Mouse (Mus musculus) liver, embryonic 11.5 days (tissue): ENCODE results near the gene Cabin1. TPM values are rescaled to one million over a fixed set of nuclear protein-coding genes. Genes with fewer than 3 reads are reported as not detected.
A peak's percentile ranks its signal among the peaks of the same experiment; 100 is the strongest.

Experiments used
- ATAC-seq: fragments of 200-750 bp; cut with Nextera tagmentation; replicated peaks from 2 replicates; pipeline ENCODE4 v1.8.0; 2017; ENCODE audit warnings: moderate number of reproducible peaks, mild to moderate bottlenecking, moderate TSS enrichment, moderate library complexity; ENCODE audit not compliant: low FRiP score
- DNase-seq: peaks from one replicate; pipeline ENCODE4 v3.0.0-alpha.2; 2017; ENCODE audit warnings: low spot score
- H3K27ac ChIP-seq: fragments of 300-500 bp; sonication (generic); 2 replicates; pipeline ENCODE4 v1.5.1; 2014; ENCODE audit warnings: mild to moderate bottlenecking, low read depth, low read length, control low read depth
- H3K27me3 ChIP-seq: fragments of 300-500 bp; sonication (generic); replicated peaks from 2 replicates; pipeline ENCODE4 v1.6.1; 2014; ENCODE audit warnings: low read length, mixed read lengths; ENCODE audit not compliant: control insufficient read depth, insufficient read depth
- H3K36me3 ChIP-seq: fragments of 300-500 bp; sonication (generic); 2 replicates; pipeline ENCODE4 v1.6.1; 2014; ENCODE audit warnings: mild to moderate bottlenecking, low read length, moderate library complexity, mixed read lengths; ENCODE audit not compliant: control insufficient read depth, insufficient read depth
- H3K4me1 ChIP-seq: fragments of 300-500 bp; sonication (generic); replicated peaks from 2 replicates; pipeline ENCODE4 v1.6.1; 2014; ENCODE audit warnings: low read length, mixed read lengths; ENCODE audit not compliant: control insufficient read depth, insufficient read depth
- H3K4me2 ChIP-seq: fragments of 300-500 bp; sonication (generic); 2 replicates; pipeline ENCODE4 v1.6.1; 2014; ENCODE audit warnings: mild to moderate bottlenecking, control low read depth, moderate library complexity
- H3K4me3 ChIP-seq: fragments of 300-500 bp; sonication (generic); 2 replicates; pipeline ENCODE4 v1.5.1; 2014; ENCODE audit warnings: low read depth, low read length, control low read depth
- H3K9ac ChIP-seq: fragments of 300-500 bp; sonication (generic); 2 replicates; pipeline ENCODE4 v1.6.1; 2014; ENCODE audit warnings: low read depth, low read length, control low read depth
- H3K9me3 ChIP-seq: fragments of 300-500 bp; sonication (generic); 2 replicates; pipeline ENCODE4 v1.6.1; 2016; ENCODE audit warnings: low read length, inconsistent platforms, mixed read lengths; ENCODE audit not compliant: control insufficient read depth
- WGBS: fragments of 180-500 bp; shearing (Covaris S2); extraction: QIAGEN DNeasy Blood & Tissue Kit; methylation state at CpG from one replicate; pipeline ENCODE4 v1.1.7; 2014; 5-methylcytosine and 5-hydroxymethylcytosine counted together
- polyA plus RNA-seq: library from polyadenylated mRNA; unstranded; fragments of >200 nt; fragmentation: Nextera tagmentation; extraction: Ambion mirVana; gene quantifications from 2 replicates; pipeline ENCODE4 v1.2.1, GENCODE M21; 2014

The Cabin1 gene
- polyA plus RNA-seq, 1 experiment from 2014 or later = 33.3 TPM

DNA sequence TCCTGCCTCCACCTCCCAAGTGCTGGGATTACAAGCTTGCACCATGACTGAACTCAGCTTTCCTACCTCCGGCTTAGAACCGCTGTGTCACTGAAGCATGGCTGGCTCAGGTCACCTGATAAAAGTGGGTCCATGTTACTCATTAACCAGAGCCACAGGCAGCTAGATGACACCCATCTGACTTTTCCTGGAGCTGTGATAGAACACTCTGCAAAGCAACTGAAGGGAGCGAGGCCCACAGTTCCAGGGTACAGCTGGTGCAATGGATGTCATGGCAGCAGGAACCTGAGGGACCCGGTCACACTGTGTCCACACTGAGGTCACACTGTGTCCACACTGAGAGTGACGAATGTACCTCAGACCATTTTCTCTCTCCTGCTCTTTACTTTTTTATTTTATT, 25.7 kb upstream of the Cabin1 start:
- Histone ChIP-seq H3K9me3 (no peaks in the 10 kb centered on the region), H3K9ac (no peak overlapping the region), H3K27ac (no peak overlapping the region; the same call in 1 of the 2 replicates), H3K4me1 (0 out of 2 replicates have a peak, but pooled peaks cover 3% of the 10 kb centered on the region), H3K36me3 (0 out of 2 replicates have a peak, but pooled peaks cover 3% of the 10 kb centered on the region), H3K4me3 (no peak overlapping the region), H3K27me3 (no peaks in the 10 kb centered on the region), H3K4me2 (no peak overlapping the region)
- peak; percentile 83 for ATAC-seq
- no peak for DNase-seq
- 69% methylated on average over 5 of the region's 5 CpGs for WGBS

DNA sequence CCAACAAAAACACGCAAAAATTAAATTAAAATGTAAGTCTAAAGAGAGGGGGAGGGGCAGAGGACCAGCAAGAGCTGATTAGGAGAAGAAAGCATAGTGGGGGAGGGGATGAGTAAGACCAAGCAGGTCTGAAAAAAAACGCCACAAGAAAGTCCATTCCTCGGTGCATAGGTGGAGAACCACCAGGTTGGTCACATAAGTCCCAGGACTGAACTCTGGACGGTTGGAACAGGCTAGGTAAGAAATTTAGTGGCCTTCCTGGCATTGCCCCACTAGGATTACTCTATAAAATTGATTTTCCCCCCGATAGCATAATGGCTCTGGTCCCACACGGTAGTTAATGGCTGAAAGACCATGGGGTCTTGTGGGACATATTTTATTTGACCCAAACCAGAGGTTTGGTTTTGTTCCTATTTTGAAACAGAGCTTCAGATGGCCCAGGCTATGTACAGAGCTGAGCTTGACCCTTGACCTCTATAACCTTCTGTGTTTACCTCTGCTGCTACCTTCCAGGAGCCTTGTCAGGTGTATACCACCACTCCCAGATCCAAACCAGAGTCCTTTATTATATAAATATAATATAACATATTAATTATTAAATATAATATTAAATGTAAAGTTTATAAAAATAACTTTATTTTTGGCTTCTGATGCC, 25.1 kb upstream of the Cabin1 start:
- WGBS = 67% methylated on average over 6 of the region's 6 CpGs
- DNase-seq (no peak), ATAC-seq (no peak)
- H3K4me1 ChIP-seq = 0 out of 2 replicates have a peak, but pooled peaks cover 3% of the 10 kb centered on the region
- no peaks in the 10 kb centered on the region for H3K9me3 ChIP-seq
- H3K4me3 ChIP-seq = no peak overlapping the region
- H3K27me3 ChIP-seq = no peaks in the 10 kb centered on the region
- H3K9ac ChIP-seq = no peak overlapping the region
- H3K4me2 ChIP-seq = no peak overlapping the region
- peak overlapping the region; percentile 2 for H3K27ac ChIP-seq
- H3K36me3 ChIP-seq = 0 out of 2 replicates have a peak, but pooled peaks cover 3% of the 10 kb centered on the region

DNA sequence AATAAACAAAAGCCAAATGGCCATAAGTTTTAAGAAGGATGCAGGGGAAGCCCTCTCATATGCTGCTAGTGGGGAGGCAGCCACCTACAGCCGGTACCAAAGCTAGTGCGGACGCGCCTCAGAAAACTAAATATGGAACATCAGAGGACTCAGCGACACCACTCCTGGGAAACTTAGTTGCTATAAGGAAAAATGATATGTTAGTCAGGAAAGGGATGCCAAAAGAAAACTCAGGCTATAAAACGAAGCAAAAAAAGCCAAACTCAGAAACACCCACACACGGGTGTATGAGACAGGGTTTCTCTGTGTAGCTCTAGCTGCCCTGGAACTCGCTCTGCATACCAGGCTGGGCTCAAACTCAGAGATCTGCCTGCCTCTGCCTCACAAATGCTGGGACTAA, 24.1 kb upstream of the Cabin1 start:
- 0 out of 2 replicates have a peak, but pooled peaks cover 3% of the 10 kb centered on the region for H3K4me1 ChIP-seq
- ATAC-seq (no peak), DNase-seq (no peak)
- H3K9ac ChIP-seq = no peak overlapping the region
- H3K27me3 ChIP-seq = no peaks in the 10 kb centered on the region
- H3K9me3 ChIP-seq = no peaks in the 10 kb centered on the region
- WGBS = 89% methylated on average over 8 of the region's 8 CpGs
- H3K27ac ChIP-seq = no peak overlapping the region
- H3K4me2 ChIP-seq = no peak overlapping the region
- 0 out of 2 replicates have a peak, but pooled peaks cover 3% of the 10 kb centered on the region for H3K36me3 ChIP-seq
- no peak overlapping the region for H3K4me3 ChIP-seq

DNA sequence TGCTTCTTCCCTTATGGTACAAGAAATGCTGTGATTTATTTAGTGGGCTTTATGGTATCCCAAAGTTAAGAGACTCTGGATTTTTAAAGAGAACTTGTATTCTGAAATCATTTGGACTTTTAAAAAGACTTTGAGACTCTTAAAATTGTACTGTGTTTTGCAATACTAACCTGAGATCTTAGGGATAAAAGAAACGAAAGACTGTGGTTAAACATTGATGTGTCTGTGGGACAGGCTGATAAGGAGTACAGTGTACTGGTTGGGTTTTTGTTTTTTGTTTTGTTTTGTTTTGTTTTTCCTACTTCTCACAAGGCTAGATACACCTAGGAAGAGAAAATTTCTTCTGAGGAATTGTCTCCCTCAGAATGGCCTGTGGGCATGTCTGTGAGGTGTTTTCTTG, 21.3 kb upstream of the Cabin1 start:
- DNase-seq = no peak
- no peak overlapping the region for H3K27ac ChIP-seq
- H3K4me3 ChIP-seq = no peak overlapping the region
- no peaks in the 10 kb centered on the region for H3K9me3 ChIP-seq
- H3K27me3 ChIP-seq = peaks cover 7% of the 10 kb centered on the region
- H3K4me2 ChIP-seq = no peak overlapping the region
- no peak for ATAC-seq
- H3K36me3 ChIP-seq = no peaks in the 10 kb centered on the region
- 31% methylated on average over 1 of the region's 1 CpGs for WGBS
- H3K9ac ChIP-seq = no peak overlapping the region
- H3K4me1 ChIP-seq = 0 out of 2 replicates have a peak, but pooled peaks cover 3% of the 10 kb centered on the region

DNA sequence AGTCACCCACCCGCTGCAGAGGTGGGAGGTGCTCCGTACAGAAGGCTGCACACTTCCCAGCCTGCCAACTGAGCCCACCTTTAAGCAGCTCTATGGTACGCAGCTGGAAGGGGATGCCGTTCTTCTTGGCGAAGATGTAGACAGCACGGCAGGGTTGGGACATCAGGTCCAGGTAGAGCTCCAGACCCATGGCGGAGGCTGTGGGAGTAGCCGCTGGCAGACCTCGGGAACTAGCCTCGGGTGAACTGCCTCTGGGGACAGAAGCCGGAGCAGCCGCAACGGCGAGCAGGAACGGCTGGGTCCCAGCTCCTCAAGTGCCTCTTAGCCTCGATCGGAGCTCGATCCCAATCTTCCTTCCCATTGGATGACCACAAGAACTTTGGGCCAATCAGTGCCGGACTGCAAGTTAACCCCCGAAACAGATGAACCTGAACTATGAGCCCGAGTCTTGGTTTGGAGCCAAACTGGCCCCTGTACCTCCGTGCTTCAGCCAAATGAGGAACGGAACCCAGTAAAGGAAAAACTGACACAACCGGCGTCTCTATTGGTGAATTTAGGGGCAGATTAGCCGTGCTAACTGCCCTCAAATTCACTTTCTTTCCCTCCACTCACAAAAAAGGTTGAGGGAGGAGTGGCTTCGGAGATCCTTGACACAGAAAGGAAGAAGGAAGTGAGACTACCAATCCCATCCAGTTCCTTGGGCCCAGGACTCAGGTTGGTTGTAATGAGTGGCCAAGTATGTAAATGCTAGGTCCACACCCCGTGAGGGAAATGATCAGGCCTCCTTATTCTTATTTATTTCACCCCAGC, 16.8 kb upstream of the Cabin1 start, which contains the start of the genes Gm20441 and Gstt3:
TSS of gene Gm20441 (minus strand) at position 186 of the 810 bp plus-strand sequence.
TSS of gene Gstt3 (minus strand) at position 646 of the 810 bp plus-strand sequence.
- peak within 1 kb of the TSS; percentile 88 for H3K4me2 ChIP-seq
- H3K4me1 ChIP-seq = 0 out of 2 replicates have a peak, but pooled peaks cover 3% of the 10 kb centered on the region
- 1% methylated on average over 28 of the region's 28 CpGs for WGBS
- H3K36me3 ChIP-seq = no peaks in the 10 kb centered on the region
- 0 out of 2 replicates have a peak within 1 kb of the TSS, but pooled peaks have one; percentile 14 for H3K9ac ChIP-seq
- H3K27ac ChIP-seq = no peak within 1 kb of the TSS
- ATAC-seq (no peak), DNase-seq (peak; percentile 56)
- peaks cover 27% of the 10 kb centered on the region for H3K27me3 ChIP-seq
- peak within 1 kb of the TSS; percentile 49 for H3K4me3 ChIP-seq
- no peaks in the 10 kb centered on the region for H3K9me3 ChIP-seq

DNA sequence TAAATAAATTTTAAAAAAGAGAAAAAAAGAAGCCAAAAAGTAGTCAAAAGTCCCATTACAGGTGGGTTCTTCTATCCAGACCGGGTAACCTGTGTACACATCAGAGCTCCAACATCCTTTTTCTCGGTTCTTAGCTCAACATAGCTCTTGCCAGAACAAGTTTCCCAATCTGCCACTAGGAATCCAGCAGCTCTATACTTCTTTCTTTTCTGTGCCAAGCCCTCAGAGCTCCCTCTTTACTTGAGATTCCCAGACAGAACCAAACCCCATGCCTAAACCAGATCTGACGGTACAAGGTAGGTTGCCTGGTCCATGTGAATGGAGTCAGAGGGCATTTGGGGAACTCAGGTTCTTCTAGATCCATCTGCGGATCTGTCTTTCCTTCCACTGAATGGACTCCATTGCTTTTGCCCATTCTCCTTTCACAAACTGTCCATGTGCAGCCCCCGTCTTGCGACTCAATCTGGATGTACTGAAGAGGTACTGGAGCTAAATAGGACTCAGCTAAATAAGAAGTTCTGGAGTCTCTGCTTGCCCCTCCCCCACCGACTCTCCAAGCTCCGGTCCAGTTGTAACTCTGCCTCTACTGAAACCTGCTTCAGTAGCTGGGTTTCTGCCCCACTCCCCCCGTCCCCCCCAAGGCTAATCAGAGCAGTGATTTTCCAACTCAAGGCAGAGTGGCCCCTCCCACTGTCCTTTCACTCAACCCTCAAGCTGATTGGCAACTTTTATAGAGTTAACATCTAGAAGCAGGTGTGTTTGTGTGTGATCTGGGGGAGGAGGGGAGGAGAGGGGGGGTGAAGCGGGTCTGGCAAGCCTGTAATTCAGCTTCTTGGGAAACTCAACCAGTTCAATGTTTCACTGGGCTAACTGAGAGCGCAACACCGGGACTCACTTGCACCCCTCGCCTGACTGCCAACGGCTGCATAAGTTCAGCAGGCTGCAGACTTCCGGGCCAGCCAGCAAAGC, 15.3 kb upstream of the Cabin1 start:
- Histone ChIP-seq H3K27ac (no peak overlapping the region), H3K36me3 (no peaks in the 10 kb centered on the region), H3K9me3 (no peaks in the 10 kb centered on the region), H3K27me3 (peaks cover 27% of the 10 kb centered on the region), H3K9ac (no peak overlapping the region), H3K4me3 (no peak overlapping the region), H3K4me2 (peak overlapping the region; percentile 88), H3K4me1 (0 out of 2 replicates have a peak, but pooled peaks cover 3% of the 10 kb centered on the region)
- ATAC-seq = no peak
- DNase-seq = no peak
- WGBS = 36% methylated on average over 15 of the region's 15 CpGs

DNA sequence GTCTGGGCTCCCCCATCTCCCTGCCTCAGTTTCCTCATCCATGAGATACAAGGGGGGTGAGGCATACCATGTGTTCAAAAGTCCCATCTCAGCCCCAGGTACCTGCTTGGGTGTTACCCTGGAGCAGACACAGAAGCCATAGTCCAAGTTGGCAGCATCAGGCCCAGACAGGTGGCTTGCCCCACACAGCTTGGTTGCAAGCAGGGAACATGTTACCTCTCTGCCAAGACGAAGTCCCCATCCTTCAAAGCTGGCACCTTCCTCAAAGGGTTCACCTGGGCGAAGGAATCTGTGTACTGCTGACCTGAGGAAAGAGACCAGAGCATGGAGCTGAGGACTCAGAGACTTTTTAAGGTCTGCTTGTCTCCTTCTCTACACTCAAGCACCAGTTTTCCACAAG, 13.7 kb upstream of the Cabin1 start:
- no peak overlapping the region for H3K27ac ChIP-seq
- peaks cover 27% of the 10 kb centered on the region for H3K27me3 ChIP-seq
- WGBS = 75% methylated on average over 2 of the region's 2 CpGs
- H3K9ac ChIP-seq = no peak overlapping the region
- no peak overlapping the region for H3K4me3 ChIP-seq
- peaks cover 3% of the 10 kb centered on the region; the same call in 1 of the 2 replicates for H3K4me1 ChIP-seq
- H3K36me3 ChIP-seq = no peaks in the 10 kb centered on the region
- DNase-seq (no peak), ATAC-seq (no peak)
- no peak overlapping the region for H3K4me2 ChIP-seq
- no peaks in the 10 kb centered on the region for H3K9me3 ChIP-seq

DNA sequence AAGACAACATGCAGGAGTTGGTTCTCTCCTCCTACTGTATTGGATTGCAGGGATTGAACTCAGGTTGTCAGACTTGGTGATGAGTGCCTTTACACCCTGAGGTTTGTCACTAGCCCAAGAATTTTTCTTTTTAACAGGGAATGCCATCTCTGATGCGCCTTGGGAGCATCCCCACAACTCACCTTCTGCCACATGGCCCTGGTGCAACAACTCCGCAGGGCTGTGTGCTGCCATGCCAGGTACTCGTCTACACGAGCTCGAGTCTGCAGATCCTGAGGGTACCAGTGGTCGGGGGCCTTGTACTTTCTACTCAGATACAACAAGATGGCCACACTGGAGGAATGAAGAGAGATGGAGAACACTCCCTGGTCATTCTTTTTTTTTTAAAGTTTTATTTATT, 12.4 kb upstream of the Cabin1 start:
- Histone ChIP-seq H3K27me3 (peaks cover 27% of the 10 kb centered on the region), H3K36me3 (no peaks in the 10 kb centered on the region), H3K4me2 (no peak overlapping the region), H3K9me3 (no peaks in the 10 kb centered on the region), H3K4me3 (no peak overlapping the region), H3K27ac (no peak overlapping the region), H3K9ac (no peak overlapping the region), H3K4me1 (peaks cover 6% of the 10 kb centered on the region)
- no peak for ATAC-seq
- DNase-seq = no peak
- 83% methylated on average over 6 of the region's 6 CpGs for WGBS
